Mouse (Mus musculus) R1 (cell line): ENCODE data around the gene Epc2.
A peak's percentile ranks its signal among the peaks of the same experiment; 100 is the strongest.

Source experiments
- DNase-seq: peaks from one replicate; pipeline ENCODE4 v3.0.0-alpha.2; 2018; ENCODE audit warnings: low read depth, low spot score

Epc2 gene

GRCm38 (mm10) chr2:49569862-49570777 is 118.8 kb downstream of the Epc2 start:
- no peak for DNase-seq

- DNase-seq = no peak
These were observed 119.5 kb downstream of the Epc2 start for GRCm38 (mm10) chr2:49570778-49571101.

- no peak for DNase-seq
These were observed 120.1 kb downstream of the Epc2 start for GRCm38 (mm10) chr2:49571159-49571920.

- no peak for DNase-seq
These were observed 120.9 kb downstream of the Epc2 start for GRCm38 (mm10) chr2:49572111-49572642.

GRCm38 (mm10) chr2:49572684-49573083 is 121.4 kb downstream of the Epc2 start:
- DNase-seq = no peak

- peak; percentile 52 for DNase-seq
These were observed 122.0 kb downstream of the Epc2 start for GRCm38 (mm10) chr2:49573282-49573681.

GRCm38 (mm10) chr2:49580585-49580984 is 129.3 kb downstream of the Epc2 start:
- DNase-seq = no peak

- DNase-seq = no peak
These were observed 131.3 kb downstream of the Epc2 start for GRCm38 (mm10) chr2:49582546-49582945.

- no peak for DNase-seq
These were observed 132.0 kb downstream of the Epc2 start for GRCm38 (mm10) chr2:49583311-49583710.

GRCm38 (mm10) chr2:49590450-49590849 is 139.2 kb downstream of the Epc2 start:
- no peak for DNase-seq

- no peak for DNase-seq
These were observed 141.6 kb downstream of the Epc2 start for GRCm38 (mm10) chr2:49592926-49593325.

- no peak for DNase-seq
These were observed 143.6 kb downstream of the Epc2 start for GRCm38 (mm10) chr2:49594886-49595285.

- no peak for DNase-seq
These were observed 145.0 kb downstream of the Epc2 start for GRCm38 (mm10) chr2:49596318-49596717.

GRCm38 (mm10) chr2:49600021-49600681 is 148.9 kb downstream of the Epc2 start:
- no peak for DNase-seq
